Mouse (Mus musculus) gastrocnemius, postnatal 10 days (tissue): Measurements from ENCODE around the gene Il1a. TPM values are rescaled to one million over a fixed set of nuclear protein-coding genes. Genes with fewer than 3 reads are reported as not detected.
A peak's percentile ranks its signal among the peaks of the same experiment; 100 is the strongest.

ENCODE experiments used
- DNase-seq: peaks from one replicate; pipeline ENCODE4 v3.0.0; 2021; ENCODE audit warnings: mixed read lengths
- total RNA-seq, 2 experiments: library from RNA; stranded (reverse); gene quantifications; 2 replicates each; pipeline ENCODE4 v1.2.3; 2021

Il1a gene
- total RNA-seq, 2 experiments from 2014 or later: not detected

DNA sequence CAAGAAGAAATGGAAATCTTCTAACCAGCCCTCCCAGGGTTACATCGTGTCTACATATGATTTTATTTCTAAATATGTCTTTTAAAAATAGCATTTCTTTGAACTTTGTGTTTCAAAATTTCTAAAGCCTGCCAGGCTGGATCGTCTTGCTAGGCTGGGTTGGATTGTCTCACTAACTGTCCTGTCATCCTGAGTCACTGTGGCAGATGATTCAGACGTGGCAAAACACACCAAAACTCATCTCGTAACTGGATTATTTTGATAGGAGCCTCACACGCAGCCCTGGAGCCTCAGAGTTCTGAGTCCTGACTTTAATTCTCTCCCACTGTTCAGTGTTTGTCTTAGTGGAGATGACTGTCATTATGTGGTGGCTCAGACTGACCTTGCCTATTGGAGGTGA is 46.7 kb downstream of the Il1a start:
- DNase-seq: no peak

DNA sequence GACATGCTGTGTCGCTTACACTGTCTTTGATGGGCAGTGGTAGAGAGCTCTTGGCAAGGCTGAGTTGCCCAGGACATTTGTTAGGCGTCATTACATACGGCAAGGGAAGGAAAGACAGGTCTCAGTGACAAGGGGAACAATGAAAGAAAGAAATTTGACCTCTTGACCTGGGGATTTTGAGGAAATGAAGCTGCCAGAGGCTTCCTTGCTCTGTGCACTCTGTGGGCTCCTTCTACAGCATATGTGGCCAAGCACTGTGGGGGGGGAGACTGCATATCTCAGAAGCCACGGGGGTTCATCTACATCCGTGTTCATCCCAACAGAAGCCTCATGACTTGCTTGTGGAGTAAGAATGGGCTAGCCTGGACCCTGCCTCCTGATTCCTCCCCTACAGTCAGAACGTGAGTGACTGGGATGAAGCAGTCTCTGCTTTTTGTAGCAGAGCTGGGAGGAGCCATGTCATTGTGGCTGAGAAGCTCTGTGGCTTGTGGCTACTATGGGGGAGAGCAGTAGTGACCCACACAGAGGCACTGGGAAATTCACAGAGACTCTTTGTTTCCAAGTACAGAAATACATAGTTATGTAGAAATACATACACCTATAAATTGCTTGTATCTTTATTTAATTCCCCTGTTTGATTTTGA is 48.5 kb downstream of the Il1a start:
- no peak for DNase-seq

DNA sequence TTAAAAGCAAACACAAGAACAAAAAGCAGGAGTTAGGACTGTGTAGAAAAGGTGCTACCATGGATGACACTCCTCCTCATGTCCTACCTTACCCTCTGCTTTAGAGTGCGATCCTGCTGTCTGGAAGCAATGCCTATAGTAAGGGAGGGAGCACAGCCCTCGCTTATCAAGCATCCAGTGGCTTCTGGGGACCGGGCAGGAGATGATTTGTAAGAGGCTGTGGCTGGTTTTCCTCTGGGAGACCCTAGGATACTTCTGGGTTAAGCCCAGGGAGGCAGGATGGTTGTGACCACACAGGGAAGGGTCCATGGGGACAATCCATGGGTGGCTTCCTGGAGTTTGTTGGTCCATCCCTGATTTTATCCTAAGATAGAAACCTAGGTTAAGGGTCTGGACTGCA is 49.1 kb downstream of the Il1a start:
- DNase-seq: no peak

DNA sequence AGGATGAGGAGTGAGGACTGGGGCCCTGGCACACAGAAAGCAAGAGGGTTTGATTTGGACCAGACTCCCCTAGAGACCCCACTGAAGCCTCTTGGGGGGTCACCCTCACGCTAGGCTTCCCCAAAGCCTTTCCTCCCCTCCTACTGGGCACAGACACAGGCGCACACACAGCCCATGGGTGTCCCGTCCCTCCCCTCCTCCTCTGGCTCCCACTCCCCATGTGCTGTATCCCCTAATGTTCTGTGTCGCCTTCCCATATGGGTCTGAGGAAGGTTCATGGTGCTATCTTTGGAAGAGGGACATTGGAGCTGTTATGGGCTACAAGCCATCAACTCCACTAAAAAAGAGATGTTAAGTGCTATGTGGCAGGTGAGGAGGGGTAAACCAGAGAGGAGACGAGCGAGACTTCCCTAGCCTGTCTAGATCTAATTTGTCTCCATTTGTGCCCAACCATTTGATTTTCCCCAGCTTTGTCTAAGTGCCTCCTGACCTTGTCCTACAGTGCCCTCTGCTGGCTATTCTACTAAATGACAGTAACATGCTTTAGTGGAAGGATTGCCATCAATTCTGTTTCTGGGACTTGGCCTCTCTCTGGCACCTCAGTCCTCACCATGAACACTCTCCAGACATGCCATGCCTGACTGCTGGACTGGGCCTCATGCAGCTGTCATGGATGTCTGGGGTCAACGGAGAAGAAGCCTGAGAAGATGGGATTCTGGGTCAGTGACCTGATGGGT is 51.1 kb downstream of the Il1a start:
- peak; percentile 46 for DNase-seq

DNA sequence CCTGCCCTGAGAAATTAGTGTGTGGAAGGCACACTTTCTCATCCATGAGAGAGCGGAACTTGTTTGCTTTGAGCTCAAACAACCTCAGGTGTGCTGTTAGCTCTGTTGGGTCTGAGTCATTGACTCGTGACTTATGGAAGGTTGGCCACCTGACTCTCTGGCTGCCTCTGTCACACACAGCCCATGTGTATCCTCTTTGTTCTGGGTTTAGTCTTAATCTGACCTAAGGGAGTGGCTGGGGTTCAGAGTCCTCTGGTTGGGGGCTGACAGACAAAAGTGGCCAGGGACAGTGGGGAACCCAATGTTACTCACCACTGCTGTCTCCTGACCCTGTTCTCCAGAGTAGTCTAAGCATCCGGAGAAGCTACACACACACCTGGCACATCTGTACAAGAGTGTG is 51.7 kb downstream of the Il1a start:
- DNase-seq: no peak

DNA sequence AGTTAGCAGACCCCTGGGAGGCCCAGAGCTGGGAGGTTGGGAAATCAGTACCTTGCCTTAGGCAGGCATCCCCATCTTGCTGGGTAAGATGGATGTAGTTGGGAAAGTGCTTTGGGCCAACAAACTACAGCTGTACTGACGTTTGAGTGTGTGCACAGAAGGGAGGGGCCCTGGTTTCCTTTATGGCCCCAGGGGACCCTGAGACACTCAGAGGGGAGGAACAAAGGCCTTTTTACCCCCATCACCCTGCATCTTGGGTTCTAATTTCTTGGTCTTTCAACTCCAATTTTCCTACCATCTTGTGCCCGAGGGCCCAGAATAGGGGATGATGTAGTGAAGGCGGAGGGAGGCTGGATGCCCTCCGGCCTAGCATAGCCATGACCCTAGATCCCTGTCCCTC is 53.8 kb downstream of the Il1a start:
- no peak for DNase-seq

DNA sequence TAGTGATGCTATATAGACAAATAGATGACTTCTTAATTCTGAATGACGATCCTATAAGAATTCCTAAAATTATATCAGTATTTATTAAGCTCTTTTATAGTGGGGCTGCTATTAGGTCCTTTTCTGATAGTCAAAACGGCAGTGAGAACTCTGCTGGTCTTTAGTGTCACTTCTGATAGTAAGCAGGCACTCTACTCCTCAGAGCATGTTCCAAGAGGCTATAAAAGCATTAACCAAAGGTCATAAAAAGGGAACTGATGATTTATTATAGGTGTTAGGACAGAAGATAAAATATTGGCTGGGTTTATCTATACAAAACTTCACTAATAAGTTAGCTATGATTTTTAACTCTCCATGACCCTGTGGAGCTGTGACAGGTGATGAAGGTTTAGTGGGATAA is 55.7 kb downstream of the Il1a start:
- DNase-seq: no peak

DNA sequence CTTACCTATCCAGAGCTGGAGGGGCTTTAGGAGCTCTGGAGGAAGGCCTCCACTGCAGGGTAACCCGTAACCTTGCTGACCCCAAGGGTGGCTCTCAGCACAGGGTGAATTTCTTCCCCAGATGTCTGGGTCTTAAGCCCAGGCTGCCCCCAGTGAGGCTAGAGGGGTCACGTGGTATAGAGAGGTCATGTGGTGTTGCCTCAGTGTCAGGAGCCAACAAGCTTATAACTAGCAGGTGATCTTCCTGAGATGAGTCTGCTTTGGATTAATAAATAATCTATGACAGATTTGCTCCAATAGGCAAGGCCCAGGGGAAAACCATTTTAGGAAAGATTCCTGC is 56.2 kb downstream of the Il1a start:
- no peak for DNase-seq

DNA sequence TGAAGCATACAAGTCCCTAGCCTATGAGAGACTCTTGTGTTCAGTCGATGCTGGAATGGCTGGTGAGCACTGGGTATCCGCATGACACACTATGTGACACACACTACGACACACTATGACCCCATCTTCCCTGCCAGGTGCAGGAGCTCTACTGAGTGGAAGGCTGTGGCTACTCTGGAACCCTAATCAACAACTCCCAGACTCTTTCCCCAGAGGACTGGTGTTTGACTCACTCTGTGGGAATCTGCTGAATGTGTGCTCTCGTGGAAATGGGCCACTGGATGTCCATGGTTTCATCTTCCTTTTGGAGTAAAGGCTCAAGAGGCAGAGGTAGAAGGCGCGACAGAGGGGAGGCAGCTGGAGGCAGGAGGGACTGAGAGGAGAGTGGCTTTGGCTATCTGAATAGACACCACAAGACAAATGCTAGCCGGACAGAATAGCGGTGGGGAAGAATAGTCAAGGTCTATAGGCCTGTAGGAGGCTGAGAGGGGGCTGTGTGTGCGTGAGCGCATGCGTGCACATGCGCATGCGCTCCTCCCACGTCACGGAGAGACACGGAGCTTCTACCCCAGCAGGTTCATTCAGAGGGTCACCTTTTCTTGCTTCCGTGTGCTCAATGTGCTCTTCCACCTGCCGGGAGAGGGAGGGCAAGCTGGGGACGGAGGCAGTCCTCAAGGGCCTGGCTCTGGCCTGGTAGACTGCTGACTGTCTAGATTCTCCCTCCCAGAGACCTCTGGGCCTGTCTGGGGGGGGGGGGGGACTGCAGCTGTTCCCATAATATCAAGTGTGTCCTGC is 56.7 kb downstream of the Il1a start:
- DNase-seq: no peak

Other genes starting within 250 kb of the Il1a start
- gene Ttl, start 244.0 kb downstream of the Il1a start, total RNA-seq: 10 to 100 TPM in 1 of 2 experiments, 1 to 10 TPM in 1; 8.9 to 11.2 TPM
- 10 to 100 TPM; 10.4 to 15.1 TPM for gene Polr1b, start 209.0 kb downstream of the Il1a start, total RNA-seq
- 10 to 100 TPM in 1 of 2 experiments, 1 to 10 TPM in 1; 9.1 to 10.2 TPM for gene Chchd5, start 180.3 kb downstream of the Il1a start, total RNA-seq
- gene Slc20a1, start 111.2 kb downstream of the Il1a start, total RNA-seq: 10 to 100 TPM in 1 of 2 experiments, 1 to 10 TPM in 1; 6.9 to 13.4 TPM
- 1 to 10 TPM; 6.5 to 8.2 TPM for gene Ckap2l, start 12.8 kb downstream of the Il1a start, total RNA-seq
- under 1 TPM; 0.28 to 0.84 TPM for gene Il1b, start 61.2 kb upstream of the Il1a start, total RNA-seq
- under 1 TPM in 1 of 2 experiments, not detected in 1; 0.12 TPM for gene F830045P16Rik, start 226.6 kb upstream of the Il1a start, total RNA-seq